Mouse (Mus musculus) ES-CJ7 (cell line): Measurements from ENCODE around the gene Prr36.

Experiments used
- DNase-seq: peaks from one replicate; pipeline ENCODE4 v3.0.0; 2011; ENCODE audit warnings: low read depth, low spot score

Prr36 gene

GRCm38 (mm10) chr8:4239193-4239890, 22.1 kb upstream of the Prr36 start:
- no peak for DNase-seq

GRCm38 (mm10) chr8:4238434-4239192, 21.4 kb upstream of the Prr36 start, which contains the start of the genes Map2k7 and Gm49320:
Gene Map2k7, plus strand, starts transcription at chr8:4238740.
Gene Gm49320, plus strand, starts transcription at chr8:4238865.
- DNase-seq, result peak; percentile 100

- DNase-seq, result peak; percentile 56
Observed at GRCm38 (mm10) chr8:4237814-4238433, 20.7 kb upstream of the Prr36 start.

GRCm38 (mm10) chr8:4230612-4231351, 13.5 kb upstream of the Prr36 start:
- no peak for DNase-seq

GRCm38 (mm10) chr8:4229784-4230183, 12.5 kb upstream of the Prr36 start:
- DNase-seq, result no peak

GRCm38 (mm10) chr8:4227919-4228318, 10.7 kb upstream of the Prr36 start:
- no peak for DNase-seq

- no peak for DNase-seq
Observed at GRCm38 (mm10) chr8:4226739-4227347, 9.6 kb upstream of the Prr36 start, which contains the start of gene Lrrc8e. Gene Lrrc8e, plus strand, starts transcription at chr8:4226827.

GRCm38 (mm10) chr8:4226323-4226722, 9.1 kb upstream of the Prr36 start:
- DNase-seq, result no peak

- DNase-seq, result no peak
Observed at GRCm38 (mm10) chr8:4222059-4222458, 4.8 kb upstream of the Prr36 start.

GRCm38 (mm10) chr8:4219617-4220016, 2.4 kb upstream of the Prr36 start:
- DNase-seq, result no peak

GRCm38 (mm10) chr8:4216296-4216695, 963 bp downstream of the Prr36 start:
- DNase-seq, result no peak

GRCm38 (mm10) chr8:4214006-4214980, 3.0 kb downstream of the Prr36 start:
- DNase-seq, result peak; percentile 65

- DNase-seq, result peak; percentile 49
Observed at GRCm38 (mm10) chr8:4213210-4214005, 3.9 kb downstream of the Prr36 start.

- peak; percentile 51 for DNase-seq
Observed at GRCm38 (mm10) chr8:4212809-4213209, 4.5 kb downstream of the Prr36 start.

- DNase-seq, result no peak
Observed at GRCm38 (mm10) chr8:4211097-4211496, 6.2 kb downstream of the Prr36 start.

- no peak for DNase-seq
Observed at GRCm38 (mm10) chr8:4207016-4207350, 10.3 kb downstream of the Prr36 start.

- no peak for DNase-seq
Observed at GRCm38 (mm10) chr8:4206182-4207015, 10.9 kb downstream of the Prr36 start.
